Mouse (Mus musculus): ENCODE data around the gene Kdm4b. TPM values are rescaled to one million over a fixed set of nuclear protein-coding genes. Genes with fewer than 3 reads are reported as not detected.

Kdm4b gene
- total and polyA plus RNA-seq, 3 experiments: 9.1 to 27.5 TPM; not detected in 1

- Histone ChIP-seq H3K4me1 (ENCODE audit: control insufficient read depth in 1 of 2, insufficient read depth in 2 of 2, low read length in 2 of 2) (peaks cover 3 to 7% of the 10 kb centered on the region in 2 experiments; a peak in 3 of 4 replicates), H3K36me3 (ENCODE audit: control insufficient read depth in 1 of 2, insufficient read depth in 2 of 2, low read length in 2 of 2) (peaks cover 0 to 8% of the 10 kb centered on the region in 2 experiments; a peak in 3 of 4 replicates), H3K9ac (ENCODE audit: control insufficient read depth, low read depth, low read length, poor library complexity, severe bottlenecking) (no peak overlapping the region), H3K4me3 (ENCODE audit: control insufficient read depth in 1 of 2, insufficient read depth in 1 of 2, low read depth in 2 of 2, low read length in 2 of 2) (no peak overlapping the region), H3K27me3 (ENCODE audit: control insufficient read depth in 1 of 2, insufficient read depth in 2 of 2, low read length in 2 of 2) (no peaks in the 10 kb centered on the region), H3K27ac (ENCODE audit: control insufficient read depth, low read depth, low read length) (no peak overlapping the region), H3K79me2 (ENCODE audit: control insufficient read depth, insufficient read depth, low read length, poor library complexity) (no peaks in the 10 kb centered on the region), H3K9me3 (replicated peaks; ENCODE audit: insufficient read depth, low read length) (no peaks in the 10 kb centered on the region)
- TF ChIP-seq ETS1 (IDR thresholded peaks at IDR 0.05; ENCODE audit: low read depth, low read length) (peak; percentile 34; the same call in 1 of the 2 replicates), E2F4 (IDR thresholded peaks at IDR 0.05; ENCODE audit: borderline replicate concordance, low read depth, low read length) (no peak), MAZ (IDR thresholded peaks at IDR 0.05; ENCODE audit: low read depth, low read length) (no peak), TAL1 (IDR thresholded peaks at IDR 0.05; ENCODE audit: low read length) (no peak), RAD21 (IDR thresholded peaks at IDR 0.05; ENCODE audit: low read depth, low read length) (no peak), POLR2AphosphoS5 (IDR thresholded peaks at IDR 0.05; ENCODE audit: borderline replicate concordance, low read depth, low read length) (no peak), MYB (IDR thresholded peaks at IDR 0.05; ENCODE audit: low read depth, low read length) (no peak), RCOR1 (IDR thresholded peaks at IDR 0.05; ENCODE audit: low read depth, low read length) (no peak)
- peak; percentile 43 for DNase-seq (ENCODE audit: low read depth, low spot score)
Observed at GRCm38 (mm10) chr17:56443341-56443795, 117.5 kb downstream of the Kdm4b start.

- Histone ChIP-seq H3K79me2 (ENCODE audit: control insufficient read depth, insufficient read depth, low read length, poor library complexity) (no peaks in the 10 kb centered on the region), H3K27me3 (ENCODE audit: control insufficient read depth in 1 of 2, insufficient read depth in 2 of 2, low read length in 2 of 2) (no peaks in the 10 kb centered on the region), H3K9me3 (replicated peaks; ENCODE audit: insufficient read depth, low read length) (no peaks in the 10 kb centered on the region), H3K36me3 (ENCODE audit: control insufficient read depth in 1 of 2, insufficient read depth in 2 of 2, low read length in 2 of 2) (peaks cover 0 to 8% of the 10 kb centered on the region in 2 experiments; a peak in 2 of 4 replicates), H3K27ac (ENCODE audit: control insufficient read depth, low read depth, low read length) (no peak overlapping the region), H3K9ac (ENCODE audit: control insufficient read depth, low read depth, low read length, poor library complexity, severe bottlenecking) (no peak overlapping the region), H3K4me1 (ENCODE audit: control insufficient read depth in 1 of 2, insufficient read depth in 2 of 2, low read length in 2 of 2) (peaks cover 3 to 7% of the 10 kb centered on the region in 2 experiments; a peak in 3 of 4 replicates), H3K4me3 (ENCODE audit: control insufficient read depth in 1 of 2, insufficient read depth in 1 of 2, low read depth in 2 of 2, low read length in 2 of 2) (no peak overlapping the region)
- DNase-seq (ENCODE audit: low read depth, low spot score): no peak
- TF ChIP-seq MAFK (IDR thresholded peaks at IDR 0.05; ENCODE audit: borderline replicate concordance, low read depth, low read length) (no peak), RCOR1 (IDR thresholded peaks at IDR 0.05; ENCODE audit: low read depth, low read length) (no peak), SIN3A (IDR thresholded peaks at IDR 0.05; ENCODE audit: low read length) (no peak), POLR2A (IDR thresholded peaks at IDR 0.05; ENCODE audit: control insufficient read depth in 1 of 2, insufficient read depth in 1 of 2, low read depth in 1 of 2, low read length in 2 of 2, poor library complexity in 1 of 2) (no peak), RAD21 (IDR thresholded peaks at IDR 0.05; ENCODE audit: low read depth, low read length) (no peak), TCF12 (IDR thresholded peaks at IDR 0.05; ENCODE audit: low read depth, low read length) (no peak), EP300 (IDR thresholded peaks at IDR 0.05; ENCODE audit: low read depth in 1 of 2, low read length in 2 of 2) (no peak), TBP (IDR thresholded peaks at IDR 0.05; ENCODE audit: low read depth, low read length) (no peak), ZC3H11A (IDR thresholded peaks at IDR 0.05; ENCODE audit: low read depth, low read length) (no peak), MEF2A (IDR thresholded peaks at IDR 0.05; ENCODE audit: extremely low read depth, insufficient replicate concordance, low read depth, low read length, poor library complexity, severe bottlenecking) (no peak), MYC (IDR thresholded peaks at IDR 0.05; ENCODE audit: low read depth, low read length) (no peak), NELFE (IDR thresholded peaks at IDR 0.05; ENCODE audit: low read depth, low read length) (no peak), NRF1 (IDR thresholded peaks at IDR 0.05; ENCODE audit: insufficient read depth, low read depth, low read length, poor library complexity, severe bottlenecking) (no peak), MYB (IDR thresholded peaks at IDR 0.05; ENCODE audit: low read depth, low read length) (no peak), POLR2AphosphoS5 (IDR thresholded peaks at IDR 0.05; ENCODE audit: borderline replicate concordance, low read depth, low read length) (no peak), JUND (IDR thresholded peaks at IDR 0.05; ENCODE audit: low read depth, low read length) (no peak), UBTF (IDR thresholded peaks at IDR 0.05; ENCODE audit: borderline replicate concordance, insufficient read depth, low read depth, low read length) (no peak), MAZ (IDR thresholded peaks at IDR 0.05; ENCODE audit: low read depth, low read length) (no peak)
Observed at GRCm38 (mm10) chr17:56444771-56445170, 118.9 kb downstream of the Kdm4b start.

All from MEL (cell line).